Mouse (Mus musculus): Measurements from ENCODE around the gene Grrp1.
"Not testable (repeated sequence)": the region's sequence is repeated elsewhere in the genome, so short reads cannot be mapped to it uniquely, and the experiment has no call there.

Gene Grrp1

GRCm38 (mm10) chr4:134269622-134270021 is 15.7 kb upstream of the Grrp1 start:
- not testable (repeated sequence) for DNase-seq (ENCODE audit: low spot score in 2 of 2)

- DNase-seq (ENCODE audit: low spot score in 2 of 2) = no peak
These were observed 14.3 kb upstream of the Grrp1 start for GRCm38 (mm10) chr4:134268102-134268655.

GRCm38 (mm10) chr4:134265860-134266585 is 12.1 kb upstream of the Grrp1 start:
- DNase-seq (ENCODE audit: low spot score in 2 of 2) = no peak

DNA sequence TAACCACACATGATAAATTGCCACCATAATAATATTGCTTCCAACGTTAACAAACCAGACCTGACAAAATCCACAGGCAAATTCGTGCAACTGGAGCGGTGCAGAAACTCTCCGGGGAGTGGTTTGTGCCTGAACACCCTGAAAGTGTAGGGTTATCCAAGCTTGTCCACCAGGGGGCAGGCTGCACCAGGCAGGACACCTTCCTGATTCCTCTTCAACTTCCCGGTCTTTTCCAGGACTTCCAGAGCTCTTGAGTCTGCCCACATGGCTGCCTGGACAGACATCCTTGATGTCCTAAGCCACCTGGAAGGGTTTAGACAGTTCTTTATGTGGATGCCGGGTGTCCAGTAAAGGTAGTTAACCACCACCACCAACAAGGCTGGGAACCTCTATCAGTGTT is 9.3 kb upstream of the Grrp1 start:
- peak in 1 of 2 experiments; percentile 53 for DNase-seq (ENCODE audit: low spot score in 2 of 2)

DNA sequence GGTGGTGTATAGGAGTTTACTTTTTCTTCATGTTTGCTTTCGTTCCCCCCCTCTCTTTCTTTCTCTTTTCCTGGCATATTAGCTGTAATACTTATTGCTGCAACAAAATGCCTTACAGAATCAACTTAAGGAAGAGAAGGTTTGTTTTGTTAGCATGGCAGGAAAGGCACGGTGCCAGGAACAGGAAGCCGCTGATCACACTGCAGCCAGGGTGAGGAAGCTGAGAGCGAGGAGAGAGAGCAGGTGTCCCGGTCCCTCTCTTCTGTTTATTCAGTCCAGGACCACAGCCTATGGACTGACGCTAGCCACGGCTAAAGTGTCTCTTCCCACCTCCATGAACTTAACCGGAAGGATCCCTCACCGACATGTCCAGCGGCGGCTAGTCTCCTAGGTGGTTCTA is 4.4 kb upstream of the Grrp1 start:
- no peak for DNase-seq (ENCODE audit: low spot score in 2 of 2)

- no peak for DNase-seq (ENCODE audit: low spot score in 2 of 2)
These were observed 3.5 kb upstream of the Grrp1 start for GRCm38 (mm10) chr4:134257198-134258009.

DNA sequence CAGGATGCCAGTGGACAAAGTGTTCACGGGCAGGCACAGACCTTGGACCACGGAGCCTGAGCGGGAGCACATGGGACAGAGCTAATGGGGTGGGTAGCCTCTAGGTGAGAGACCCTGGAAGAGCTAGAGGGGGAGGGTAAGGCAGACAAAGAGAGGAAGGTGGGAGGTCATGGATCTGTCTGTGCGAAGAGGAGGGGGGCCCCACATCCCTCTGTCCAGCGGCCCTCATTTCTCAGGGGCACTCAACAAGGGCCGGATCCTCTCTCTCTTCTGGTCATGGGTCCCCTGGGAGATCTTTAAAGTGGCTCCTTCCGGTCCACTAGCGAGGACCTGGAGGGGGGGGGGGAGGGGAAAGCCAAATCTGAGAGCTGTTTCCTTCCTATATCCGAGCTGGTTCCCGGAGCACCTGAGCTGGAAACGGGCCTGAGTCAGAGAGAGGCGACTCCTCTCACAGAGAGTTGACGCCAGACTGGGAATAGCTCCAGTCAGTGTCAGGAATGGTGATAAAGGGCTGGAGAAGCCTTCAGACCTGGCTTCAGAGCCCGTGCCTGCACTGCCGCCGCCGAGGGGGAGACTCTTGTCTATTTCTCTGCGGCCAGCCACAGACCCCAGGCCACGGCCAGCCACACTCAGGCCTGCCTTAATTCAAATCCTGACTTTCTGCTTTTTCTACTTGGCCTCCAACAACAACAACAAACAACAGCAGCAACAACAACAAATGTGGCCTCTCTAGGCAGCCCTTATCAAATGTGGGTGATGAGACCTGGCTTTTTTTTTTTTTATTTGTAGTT is 2.7 kb upstream of the Grrp1 start:
- no peak for DNase-seq (ENCODE audit: low spot score in 2 of 2)

GRCm38 (mm10) chr4:134255854-134256253 is 1.9 kb upstream of the Grrp1 start:
- no peak for DNase-seq (ENCODE audit: low spot score in 2 of 2)

GRCm38 (mm10) chr4:134254835-134255234 is 929 bp upstream of the Grrp1 start:
- DNase-seq (ENCODE audit: low spot score in 2 of 2) = no peak

- no peak for DNase-seq (ENCODE audit: low spot score in 2 of 2)
These were observed 790 bp downstream of the Grrp1 start for GRCm38 (mm10) chr4:134252911-134253721.

GRCm38 (mm10) chr4:134252131-134252910 is 1.6 kb downstream of the Grrp1 start:
- DNase-seq (ENCODE audit: low spot score in 2 of 2) = peak in 1 of 2 experiments; percentile 35

GRCm38 (mm10) chr4:134251241-134252130 is 2.4 kb downstream of the Grrp1 start:
- peak; percentile 72 to 76 for DNase-seq (ENCODE audit: low spot score in 2 of 2)

GRCm38 (mm10) chr4:134250930-134251240 is 3.0 kb downstream of the Grrp1 start:
- DNase-seq (ENCODE audit: low spot score in 2 of 2) = no peak

GRCm38 (mm10) chr4:134250116-134250929 is 3.6 kb downstream of the Grrp1 start:
- no peak for DNase-seq (ENCODE audit: low spot score in 2 of 2)

GRCm38 (mm10) chr4:134249651-134250050 is 4.3 kb downstream of the Grrp1 start:
- DNase-seq (ENCODE audit: low spot score in 2 of 2) = peak; percentile 75 to 82

DNA sequence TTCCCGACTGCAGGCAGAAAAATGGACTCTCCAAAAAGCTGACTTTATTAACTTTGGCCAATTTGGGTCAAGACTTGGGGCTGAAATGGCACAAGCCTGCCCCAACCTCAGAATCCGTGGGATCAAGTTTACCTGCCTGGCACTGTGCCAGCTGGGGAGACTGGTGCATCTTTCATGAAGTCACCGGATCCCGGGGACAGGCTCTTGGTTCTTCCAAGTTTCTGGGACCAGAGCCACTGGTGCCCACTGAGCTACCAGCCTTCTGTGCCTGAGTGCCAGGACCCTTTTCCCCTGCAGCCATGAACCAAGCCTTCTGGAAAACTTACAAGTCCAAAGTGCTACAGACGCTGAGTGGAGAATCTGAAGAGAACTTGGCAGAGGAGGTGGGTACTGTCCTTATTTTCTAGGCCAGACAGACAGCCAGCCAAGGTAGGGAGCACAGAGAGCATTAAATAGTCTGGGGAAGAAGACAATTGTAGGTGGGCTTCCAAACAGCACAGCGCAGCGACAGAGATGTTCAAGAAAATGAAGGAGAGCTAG is 7.1 kb downstream of the Grrp1 start, which contains the start of gene Gm30191:
TSS of gene Gm30191 (plus strand) at position 217 of the 540 bp plus-strand sequence.
- peak in 1 of 2 experiments; percentile 44 for DNase-seq (ENCODE audit: low spot score in 2 of 2)

- DNase-seq (ENCODE audit: low spot score in 2 of 2) = no peak
These were observed 7.7 kb downstream of the Grrp1 start for GRCm38 (mm10) chr4:134246256-134246655.
